Comparison of ENCODE assay signal across 14 mouse cellular contexts in the genomic region with DNA sequence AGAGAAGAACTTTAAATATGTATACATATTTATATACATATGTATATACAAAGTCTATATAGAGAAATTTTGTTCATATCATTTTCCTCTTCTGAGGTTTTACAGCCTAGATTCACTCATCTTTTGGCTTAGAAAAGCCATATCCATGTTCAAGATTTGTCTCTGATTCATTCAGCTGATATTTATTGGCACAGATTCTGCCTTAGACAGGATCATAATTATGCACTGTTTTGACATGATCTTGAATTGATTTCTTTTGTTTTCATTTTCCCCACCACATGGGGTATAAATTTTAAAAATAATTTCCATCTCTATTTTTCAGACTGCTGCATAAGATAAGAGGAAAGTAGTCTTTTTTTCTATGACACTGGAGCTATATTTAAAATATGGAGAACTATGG.
"Had no signal": no experiment of that assay in that cellular context is flagged by ENCODE, and none has a peak within 500 bp of the region (broad histone marks: within the 10 kb centered on the region; RNA-seq: fewer than 3 reads in every experiment).

No protein-coding gene starts in this region.

- H3K4me3 ChIP-seq: left cerebral cortex, adult 2 months had no signal

- DNase-seq: kidney, postnatal 10 days; kidney, postnatal 36 days; layer of hippocampus, postnatal 36 days; liver, postnatal 0 days; lung, postnatal 14 days; lung, postnatal 4 days; midbrain, embryonic 14.5 days; thymus, adult 2 months; thymus, postnatal 14 days; thymus, postnatal 4 days had no signal

- ATAC-seq: liver, postnatal 0 days had no signal

- H3K4me2 ChIP-seq: liver, embryonic 11.5 days; midbrain, embryonic 11.5 days had no signal

- H3K9ac ChIP-seq: liver, embryonic 14.5 days; liver, postnatal 0 days had no signal

- H3K27ac ChIP-seq: left cerebral cortex, adult 2 months; liver, embryonic 14.5 days had no signal
